Mouse (Mus musculus): ENCODE results near the gene Gatd1.

The Gatd1 gene

DNA sequence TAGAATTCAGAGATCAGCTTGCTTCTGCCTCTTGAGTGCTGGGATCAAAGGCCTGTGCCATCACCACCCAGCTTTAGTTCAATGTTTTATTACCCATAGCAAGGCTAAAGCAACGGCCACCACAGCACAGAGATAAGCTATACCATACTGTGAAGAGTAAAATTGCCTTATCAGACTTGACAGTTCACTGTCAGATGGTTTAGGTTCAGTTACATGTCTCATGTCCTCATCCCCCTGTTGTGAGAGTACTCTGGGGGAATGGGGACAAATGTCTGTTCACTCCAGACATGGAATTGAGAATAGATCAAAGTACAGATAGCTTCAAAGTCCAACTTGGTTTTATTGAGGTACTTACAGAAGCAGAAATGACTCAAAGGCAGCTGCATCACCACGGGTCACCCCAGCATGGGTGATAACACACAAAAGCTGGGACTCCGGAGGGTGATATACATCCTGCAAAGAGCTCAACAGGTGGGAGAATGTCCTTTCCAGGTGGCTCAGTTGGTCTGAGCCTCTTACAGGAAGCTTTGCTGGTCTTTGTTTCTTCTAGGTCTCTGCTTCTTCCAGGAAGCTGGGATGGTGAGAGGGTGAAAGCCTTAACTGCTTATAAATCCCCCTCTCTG lies 25.3 kb downstream of the Gatd1 start:
- no peak for DNase-seq

DNA sequence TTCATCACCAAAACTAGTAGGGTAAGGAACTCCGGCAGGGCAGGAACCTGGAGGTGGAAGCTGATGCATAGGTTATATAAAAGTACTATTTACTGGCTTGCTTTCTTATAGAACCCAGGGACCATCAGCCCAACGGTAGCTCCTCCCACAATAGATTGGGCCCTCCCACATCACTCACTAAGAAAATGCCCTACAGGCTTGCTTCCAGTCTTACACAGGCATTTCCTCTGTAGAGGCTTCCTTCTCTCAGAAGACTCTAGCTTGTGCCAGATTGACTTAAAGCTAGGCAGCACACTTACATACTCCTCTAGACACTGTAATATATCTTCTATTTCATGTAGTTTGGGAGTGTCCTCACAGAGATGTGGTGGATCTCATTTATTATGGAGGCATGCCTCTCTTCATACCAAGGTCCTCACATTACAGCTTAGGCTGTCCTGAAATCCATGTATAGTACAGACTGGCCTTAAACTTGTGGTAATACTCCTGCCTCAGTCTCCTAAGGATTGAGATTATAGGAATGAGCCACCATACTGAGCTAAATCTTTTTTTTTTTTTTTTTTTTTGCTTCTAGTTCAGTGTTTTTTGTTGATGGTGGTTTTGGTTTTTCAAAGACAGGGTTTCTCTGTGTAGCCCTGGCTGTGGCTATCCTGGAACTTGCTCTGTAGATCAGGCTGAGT lies 26.0 kb downstream of the Gatd1 start:
- no peak for DNase-seq

DNA sequence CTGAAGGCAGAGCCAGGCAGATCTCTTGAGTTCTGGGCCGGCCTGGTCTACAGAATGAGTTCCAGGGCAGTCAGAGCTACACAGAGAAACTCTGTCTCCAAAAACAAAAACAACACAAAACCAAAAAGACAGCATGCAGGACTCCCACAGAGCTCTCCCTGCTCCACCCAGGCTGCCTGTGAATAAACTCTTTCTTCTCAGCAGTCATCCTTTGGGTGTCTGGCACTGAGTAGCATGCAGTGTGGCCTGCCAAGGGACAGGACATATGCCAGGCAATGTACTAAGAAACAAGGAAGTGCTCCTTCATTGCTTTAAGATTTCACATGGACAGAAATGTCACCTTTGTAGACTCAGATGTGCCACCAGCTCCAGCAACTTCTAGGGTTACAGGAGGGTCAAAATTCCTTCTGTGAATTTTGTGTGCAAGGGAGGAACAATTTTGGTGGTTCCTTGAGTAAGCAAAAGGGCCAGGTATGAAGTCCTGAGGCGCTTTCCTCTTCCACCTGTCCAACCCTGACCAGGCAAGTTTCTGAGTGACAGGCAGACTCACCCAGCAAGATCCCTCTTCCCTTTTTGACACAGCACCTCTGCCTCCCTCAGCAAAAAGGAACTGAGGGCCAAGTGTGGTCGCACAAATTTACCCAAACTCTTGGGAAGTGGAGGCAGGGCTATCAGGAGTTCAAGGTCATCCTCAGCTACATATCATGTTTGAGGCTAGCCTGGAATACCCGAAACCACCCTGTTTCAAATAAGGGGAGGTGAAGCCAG lies 32.7 kb downstream of the Gatd1 start:
- no peak for DNase-seq

DNA sequence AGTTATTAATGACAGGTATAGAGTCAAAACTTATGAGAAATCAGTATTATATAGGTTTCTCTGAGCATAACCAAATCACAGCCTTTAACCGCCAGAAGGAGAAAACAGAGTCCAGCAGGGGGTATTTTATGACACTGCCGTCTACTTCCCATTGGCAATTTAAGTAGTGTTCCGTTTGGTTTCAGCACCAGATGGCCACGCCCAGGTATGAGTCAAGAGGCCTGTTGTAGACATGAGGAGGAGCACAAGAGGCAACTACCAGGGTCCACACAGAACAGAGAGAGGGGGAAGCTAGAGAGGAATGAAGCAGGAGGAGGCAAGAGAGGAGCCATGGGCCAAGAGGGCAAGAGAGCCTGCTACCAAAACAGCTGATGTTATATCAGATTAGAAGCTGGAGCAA lies 34.4 kb downstream of the Gatd1 start:
- no peak for DNase-seq

DNA sequence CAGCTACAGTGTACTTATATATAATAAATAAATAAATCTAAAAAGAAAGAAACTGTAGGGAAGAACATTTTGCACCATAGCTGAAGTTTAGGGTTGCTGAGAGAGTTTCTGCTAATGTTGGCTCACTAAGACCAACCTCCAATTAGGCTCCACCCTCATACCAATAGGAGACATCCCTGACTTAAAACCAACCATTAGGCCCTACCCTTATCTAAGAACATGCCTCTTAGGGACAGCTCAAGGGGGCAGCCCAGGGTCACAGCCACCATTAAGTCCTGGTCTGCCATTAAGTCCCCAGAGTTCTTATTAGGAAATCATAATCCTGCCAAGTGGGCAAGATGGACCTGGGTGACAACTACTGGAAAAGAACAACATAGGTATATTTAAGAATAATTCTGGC lies 39.5 kb downstream of the Gatd1 start:
- DNase-seq: no peak

DNA sequence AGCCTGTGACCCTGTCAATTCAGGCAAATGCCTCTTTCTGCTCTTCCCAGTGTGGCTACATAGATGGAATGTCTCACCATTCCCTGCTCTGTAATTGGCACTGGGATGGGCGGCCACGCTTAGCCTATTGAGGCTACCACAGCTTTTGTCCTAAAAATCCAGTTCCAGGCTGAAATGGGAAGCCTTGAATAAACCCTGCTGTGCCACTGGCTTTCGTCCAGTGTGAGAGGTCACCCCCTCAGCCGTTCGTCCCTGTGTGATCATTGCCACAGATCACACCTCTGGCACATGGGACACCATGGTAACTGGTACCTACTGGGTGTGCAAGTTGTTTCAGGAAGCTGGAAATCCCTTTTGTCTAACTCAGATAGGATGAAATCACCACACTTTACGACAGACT lies 40.3 kb downstream of the Gatd1 start:
- DNase-seq: no peak

DNA sequence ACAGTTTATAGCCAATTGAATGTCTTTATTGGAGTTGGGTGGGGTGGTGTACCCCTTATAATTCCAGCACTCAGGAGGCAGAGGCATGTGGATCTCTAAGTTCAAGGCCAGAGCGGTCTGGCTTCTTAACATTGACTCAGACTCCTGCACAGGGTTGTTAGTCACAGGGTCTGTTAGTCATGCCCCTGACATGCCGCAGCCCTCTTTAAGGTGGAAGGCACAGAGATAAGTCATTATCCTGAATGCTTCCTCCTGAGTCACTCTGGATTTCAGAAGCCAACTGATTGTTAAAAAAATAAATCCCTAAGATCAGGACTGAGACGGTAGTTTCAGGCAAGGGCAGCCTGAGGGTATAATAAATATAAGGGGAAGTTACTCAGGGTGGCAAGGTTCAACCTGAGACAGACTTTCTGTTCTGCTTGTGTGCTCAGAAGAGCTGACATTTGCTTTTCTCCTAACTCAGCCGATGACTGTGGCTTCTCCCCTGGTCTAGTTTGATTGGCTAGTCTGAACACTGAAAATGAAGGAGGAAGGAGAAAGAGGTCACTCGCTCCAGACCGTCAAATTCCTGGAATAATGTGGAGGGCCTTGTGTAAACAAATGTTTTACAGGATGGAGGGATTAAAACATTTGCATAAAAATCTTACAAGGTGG lies 41.9 kb downstream of the Gatd1 start:
- DNase-seq: peak in 1 of 2 experiments; percentile 10

DNA sequence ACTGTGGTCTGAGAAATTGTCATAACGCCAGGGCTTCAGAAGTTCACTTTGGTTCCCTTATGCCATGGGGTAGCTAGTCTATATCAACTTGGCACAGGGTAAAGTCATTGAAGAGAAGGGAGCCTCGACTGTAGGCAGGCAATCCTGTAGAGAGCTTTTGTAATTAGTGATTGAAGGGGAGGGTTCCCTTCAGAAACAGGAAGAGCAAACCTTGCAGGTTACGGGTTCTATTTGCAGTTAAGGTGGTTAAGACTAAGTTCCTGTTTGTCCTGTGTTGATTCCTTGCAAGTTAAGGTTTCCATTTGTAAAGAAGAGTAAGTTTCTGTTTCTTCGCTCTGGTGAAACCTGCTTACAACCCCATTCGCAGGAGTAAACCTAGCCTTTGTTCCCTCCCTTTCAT lies 44.0 kb downstream of the Gatd1 start:
- no peak for DNase-seq

DNA sequence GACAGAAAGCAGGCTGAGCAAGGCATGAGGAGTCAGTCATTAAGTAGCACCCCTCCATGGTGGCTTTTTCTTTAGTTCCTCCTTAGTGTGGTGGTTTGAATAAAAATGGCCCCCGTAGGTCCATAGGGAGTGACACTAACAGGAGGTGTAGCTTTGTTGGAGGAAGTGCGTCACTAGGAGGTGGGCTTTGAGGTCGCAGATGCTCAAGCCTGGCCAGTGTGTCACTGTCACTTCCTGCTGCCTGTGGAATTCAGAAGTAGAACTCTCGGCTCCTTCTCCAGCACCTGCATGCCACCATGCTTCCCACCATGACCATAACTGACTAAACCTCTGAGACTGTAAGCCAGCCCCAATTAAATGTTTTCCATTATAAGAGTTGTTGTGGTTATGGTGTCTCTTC lies 46.6 kb downstream of the Gatd1 start:
- no peak for DNase-seq

DNA sequence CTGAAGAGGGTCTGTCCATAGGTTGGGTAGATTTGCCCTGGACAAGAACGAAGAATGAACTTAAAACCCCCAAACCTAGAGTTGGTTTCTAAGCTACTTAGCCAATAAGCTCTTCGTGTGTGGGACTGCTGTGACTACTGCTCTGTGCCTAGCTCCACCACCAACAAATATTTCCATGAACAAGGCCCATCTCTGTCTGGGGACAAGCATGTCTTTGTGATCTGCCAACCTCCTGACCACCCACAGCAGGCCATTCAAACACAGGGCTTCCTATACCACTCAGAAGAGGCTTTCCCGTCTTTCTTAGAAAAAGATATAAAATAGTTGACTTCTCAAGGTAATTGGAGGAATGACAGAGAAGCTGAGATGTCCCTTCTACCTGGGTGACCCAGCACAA lies 48.9 kb downstream of the Gatd1 start:
- DNase-seq: no peak

DNA sequence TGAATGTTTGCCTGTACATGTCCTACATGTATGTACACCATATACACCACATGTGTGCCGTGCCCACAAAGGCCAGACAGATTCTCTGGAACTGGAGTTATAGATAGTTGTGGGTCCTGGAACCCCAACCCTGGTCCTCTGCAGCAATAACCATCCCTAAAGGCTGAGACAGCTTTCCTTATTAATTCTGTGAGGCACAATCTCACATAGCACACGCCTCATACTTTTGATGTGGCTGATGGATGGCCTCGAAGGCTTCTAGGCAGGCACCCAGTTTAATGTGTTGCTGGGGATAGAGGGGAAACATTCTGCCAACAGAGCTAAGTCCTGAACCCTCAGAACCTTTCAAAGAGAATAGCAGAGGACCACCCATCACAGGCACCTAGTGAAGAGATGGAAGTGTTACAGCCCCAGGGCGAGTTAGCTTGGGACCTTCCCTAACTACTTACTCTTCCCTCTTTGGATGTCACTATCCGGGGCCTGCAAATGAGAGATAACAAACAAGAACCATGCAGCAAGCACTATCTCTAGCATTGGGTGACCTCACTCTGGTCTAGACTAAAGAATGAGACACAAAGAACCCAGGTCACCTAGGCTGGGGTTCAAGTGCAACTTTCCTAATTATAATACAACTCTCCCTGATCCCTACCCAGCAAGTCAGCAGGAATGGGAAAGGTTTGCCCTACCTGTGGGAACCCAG lies 49.4 kb downstream of the Gatd1 start:
- DNase-seq: no peak

DNA sequence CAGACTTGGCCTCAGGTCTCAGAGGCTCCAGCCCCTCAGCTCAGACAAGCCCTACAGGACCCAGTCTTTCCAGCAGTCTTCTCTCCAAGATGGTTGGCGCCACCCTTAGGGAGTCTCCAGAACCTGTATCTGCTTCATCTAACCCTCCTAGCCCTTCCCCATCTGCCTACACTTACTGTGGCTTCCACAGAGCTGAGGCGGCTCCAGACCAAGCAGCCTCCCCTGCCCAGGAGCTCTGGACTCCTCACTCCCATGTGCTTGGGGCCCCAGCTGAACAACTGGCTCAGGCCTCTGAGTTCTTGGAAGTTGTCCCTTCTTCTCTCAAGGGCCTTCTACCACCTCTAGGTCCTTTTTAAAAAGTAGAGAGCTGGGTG lies 50.2 kb downstream of the Gatd1 start:
- no peak for DNase-seq

DNA sequence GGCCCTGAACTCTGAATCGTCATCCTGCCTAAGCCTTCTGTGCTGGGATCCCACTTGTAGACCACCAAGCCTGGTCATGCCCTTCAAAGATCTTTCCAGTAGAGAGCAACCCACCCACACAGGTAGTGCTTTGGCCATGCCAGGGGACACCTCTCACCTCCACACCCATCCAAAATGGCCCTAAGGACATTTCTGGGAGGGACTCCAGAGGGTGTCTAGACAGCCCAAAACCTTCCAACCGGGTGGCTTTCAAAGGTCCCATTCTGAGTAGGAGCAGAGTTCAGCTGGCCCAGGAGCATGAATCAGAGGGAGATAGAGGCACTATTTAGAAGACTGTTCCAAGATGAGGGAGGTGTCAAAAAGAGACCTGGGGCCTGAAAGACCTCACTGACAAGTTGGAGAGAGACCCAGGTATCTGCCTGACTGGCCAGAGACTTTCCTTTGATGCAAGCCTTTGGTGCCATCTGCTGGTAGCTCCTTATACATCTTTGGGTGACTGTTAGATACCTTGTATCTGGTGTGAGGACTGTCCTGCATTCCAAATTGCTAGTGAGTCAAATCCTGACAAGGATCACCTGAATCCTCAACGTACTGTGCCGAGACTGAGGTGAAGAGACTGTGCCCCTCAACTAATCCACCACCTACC lies 50.7 kb downstream of the Gatd1 start:
- peak; percentile 78 to 81 for DNase-seq

DNA sequence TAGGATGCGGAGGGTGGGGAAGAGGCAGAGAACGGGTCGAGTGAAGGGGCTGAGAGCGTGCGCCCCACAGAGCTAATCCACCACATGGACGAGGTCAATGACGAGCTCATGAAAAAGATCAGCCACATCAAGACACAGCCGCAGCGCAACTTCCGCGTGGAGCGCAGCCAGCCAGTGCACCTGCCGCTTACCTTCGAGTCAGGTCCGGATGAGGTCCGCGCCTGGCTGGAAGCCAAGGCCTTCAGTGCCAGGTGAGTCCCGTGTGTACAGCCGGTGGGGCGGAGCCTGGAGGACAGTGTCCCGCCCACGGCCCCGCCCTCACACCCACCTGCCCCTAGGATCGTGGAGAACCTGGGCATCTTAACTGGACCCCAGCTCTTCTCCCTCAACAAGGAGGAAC lies 52.4 kb downstream of the Gatd1 start:
- peak; percentile 42 to 51 for DNase-seq
